Mouse (Mus musculus): ENCODE results near the gene H2-DMb1. TPM values are rescaled to one million over a fixed set of nuclear protein-coding genes. Genes with fewer than 3 reads are reported as not detected.

The H2-DMb1 gene
- polyA plus RNA-seq, 2 experiments, result 0.79 to 1.2 TPM

DNA sequence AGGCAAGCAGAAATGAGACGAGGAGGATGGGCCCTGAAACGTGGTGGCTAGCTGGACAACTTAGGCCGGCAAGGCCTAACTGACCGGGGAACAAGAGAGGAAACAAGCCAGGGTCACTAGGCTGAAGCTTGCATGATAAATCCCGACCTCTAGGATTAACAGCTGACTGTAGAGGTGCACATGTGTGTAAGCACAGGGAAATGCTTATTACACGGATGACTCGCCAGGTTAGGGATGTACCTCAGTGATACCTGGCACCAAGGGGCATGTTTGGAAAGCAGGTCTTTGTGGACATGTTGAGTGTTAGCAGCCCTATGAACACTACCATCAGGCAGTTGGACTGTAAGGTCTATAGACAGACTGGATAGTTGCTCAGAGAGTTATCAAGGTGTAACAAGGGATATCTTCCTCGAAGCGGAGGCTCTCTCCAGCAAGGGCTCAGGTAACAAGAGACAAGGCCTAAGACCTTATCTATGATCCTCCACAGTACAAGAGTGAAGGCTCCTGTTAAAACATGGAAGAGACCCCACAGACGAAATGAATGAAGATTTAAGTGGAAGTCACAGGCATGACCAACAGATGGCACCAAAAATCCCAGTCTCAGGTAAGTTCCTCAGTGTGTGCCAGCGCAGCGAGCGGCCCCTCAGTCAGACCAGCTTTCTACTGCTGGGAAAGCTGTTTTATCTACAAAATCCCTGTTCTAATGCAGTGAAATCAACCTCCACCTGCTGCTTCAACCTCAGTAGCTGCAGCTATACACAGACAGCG is 43.6 kb upstream of the H2-DMb1 start:
- Histone ChIP-seq H3K36me3 (replicated peaks; ENCODE audit: control insufficient read depth, insufficient read depth, low read depth) (peaks cover 40% of the 10 kb centered on the region), H3K4me1 (replicated peaks; ENCODE audit: control insufficient read depth in 2 of 2, insufficient read depth in 2 of 2, low read length in 1 of 2) (no peaks in the 10 kb centered on the region), H3K4me2 (ENCODE audit: low read depth) (no peak overlapping the region), H3K9ac (replicated peaks) (no peak overlapping the region), H3K4me3 (ENCODE audit: insufficient read depth in 1 of 2, low read depth in 2 of 2, low read length in 2 of 2) (no peak overlapping the region), H3K9me3 (ENCODE audit: control insufficient read depth, low read length) (no peaks in the 10 kb centered on the region), H3K27me3 (ENCODE audit: control insufficient read depth, insufficient read depth, low read length) (no peaks in the 10 kb centered on the region), H3K27ac (no peak overlapping the region)
- WGBS (ENCODE audit: insufficient replicate concordance), result 73% methylated on average over 14 of the region's 14 CpGs
- DNase-seq (ENCODE audit: low read depth in 3 of 3, low spot score in 3 of 3) (no peak), ATAC-seq (ENCODE audit: insufficient read depth) (no peak)
- TF ChIP-seq CTCF (IDR thresholded peaks at IDR 0.05; ENCODE audit: low read depth) (peak; percentile 41; the same call in 1 of the 2 replicates), EP300 (IDR thresholded peaks at IDR 0.05; ENCODE audit: low read depth) (no peak)

DNA sequence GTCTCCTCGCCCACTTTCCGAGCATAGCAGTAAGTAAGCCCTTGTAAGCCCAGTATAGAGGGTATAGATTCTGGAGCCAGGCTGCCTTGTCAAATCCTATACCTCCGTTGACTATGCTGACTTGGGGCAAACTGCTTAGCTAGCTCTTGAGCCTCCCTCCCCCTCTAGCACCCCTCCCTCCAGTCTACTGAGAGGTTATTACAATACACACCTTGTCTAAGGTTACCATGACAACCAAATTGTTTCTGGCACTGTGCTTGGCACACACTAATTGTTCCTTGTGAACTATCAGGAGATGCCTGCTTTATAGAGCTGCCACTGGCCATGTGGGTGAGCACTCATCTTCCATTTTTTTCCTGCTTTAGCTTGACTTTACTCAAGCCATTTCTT is 43.1 kb upstream of the H2-DMb1 start:
- 61% methylated on average over 3 of the region's 3 CpGs for WGBS (ENCODE audit: insufficient replicate concordance)
- Histone ChIP-seq H3K4me1 (replicated peaks; ENCODE audit: control insufficient read depth in 2 of 2, insufficient read depth in 2 of 2, low read length in 1 of 2) (no peaks in the 10 kb centered on the region), H3K27me3 (ENCODE audit: control insufficient read depth, insufficient read depth, low read length) (no peaks in the 10 kb centered on the region), H3K9me3 (ENCODE audit: control insufficient read depth, low read length) (no peaks in the 10 kb centered on the region), H3K4me2 (ENCODE audit: low read depth) (no peak overlapping the region), H3K9ac (replicated peaks) (no peak overlapping the region), H3K27ac (no peak overlapping the region), H3K4me3 (ENCODE audit: insufficient read depth in 1 of 2, low read depth in 2 of 2, low read length in 2 of 2) (no peak overlapping the region), H3K36me3 (replicated peaks; ENCODE audit: control insufficient read depth, insufficient read depth, low read depth) (peaks cover 46% of the 10 kb centered on the region)
- DNase-seq (ENCODE audit: low read depth in 3 of 3, low spot score in 3 of 3), result no peak
- TF ChIP-seq EP300 (IDR thresholded peaks at IDR 0.05; ENCODE audit: low read depth), result no peak
- no peak for TF ChIP-seq CTCF (IDR thresholded peaks at IDR 0.05; ENCODE audit: low read depth)
- ATAC-seq (ENCODE audit: insufficient read depth), result 0 out of 2 replicates have a peak, but pooled peaks have one; percentile 14

DNA sequence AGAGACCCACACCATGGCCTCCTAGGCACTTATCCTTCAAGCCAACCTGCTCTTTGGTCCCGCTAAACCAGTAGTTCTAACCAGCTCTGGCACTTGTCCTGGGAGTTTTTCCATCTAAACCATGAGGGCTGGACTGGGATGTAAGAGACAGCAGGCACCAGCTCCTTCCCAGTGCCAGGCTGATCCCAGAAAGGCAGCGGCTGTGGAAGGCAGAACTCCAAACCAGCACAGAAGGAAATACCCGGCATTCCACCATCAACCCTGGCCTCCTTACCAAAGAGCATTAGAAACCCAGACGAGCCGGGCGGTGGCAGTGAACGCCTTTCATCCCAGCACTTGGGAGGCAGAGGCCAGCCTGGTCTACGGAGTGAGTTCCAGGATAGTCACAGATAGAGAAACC is 42.6 kb upstream of the H2-DMb1 start:
- no peaks in the 10 kb centered on the region for H3K27me3 ChIP-seq (ENCODE audit: control insufficient read depth, insufficient read depth, low read length)
- no peak overlapping the region for H3K27ac ChIP-seq
- ATAC-seq (ENCODE audit: insufficient read depth), result no peak
- DNase-seq (ENCODE audit: low read depth in 3 of 3, low spot score in 3 of 3), result no peak
- no peak for TF ChIP-seq EP300 (IDR thresholded peaks at IDR 0.05; ENCODE audit: low read depth)
- no peak for TF ChIP-seq CTCF (IDR thresholded peaks at IDR 0.05; ENCODE audit: low read depth)
- H3K4me1 ChIP-seq (replicated peaks; ENCODE audit: control insufficient read depth in 2 of 2, insufficient read depth in 2 of 2, low read length in 1 of 2), result no peaks in the 10 kb centered on the region
- peaks cover 51% of the 10 kb centered on the region for H3K36me3 ChIP-seq (replicated peaks; ENCODE audit: control insufficient read depth, insufficient read depth, low read depth)
- 75% methylated on average over 8 of the region's 8 CpGs for WGBS (ENCODE audit: insufficient replicate concordance)
- no peaks in the 10 kb centered on the region for H3K9me3 ChIP-seq (ENCODE audit: control insufficient read depth, low read length)
- no peak overlapping the region for H3K4me3 ChIP-seq (ENCODE audit: insufficient read depth in 1 of 2, low read depth in 2 of 2, low read length in 2 of 2)
- H3K4me2 ChIP-seq (ENCODE audit: low read depth), result no peak overlapping the region
- H3K9ac ChIP-seq (replicated peaks), result no peak overlapping the region

DNA sequence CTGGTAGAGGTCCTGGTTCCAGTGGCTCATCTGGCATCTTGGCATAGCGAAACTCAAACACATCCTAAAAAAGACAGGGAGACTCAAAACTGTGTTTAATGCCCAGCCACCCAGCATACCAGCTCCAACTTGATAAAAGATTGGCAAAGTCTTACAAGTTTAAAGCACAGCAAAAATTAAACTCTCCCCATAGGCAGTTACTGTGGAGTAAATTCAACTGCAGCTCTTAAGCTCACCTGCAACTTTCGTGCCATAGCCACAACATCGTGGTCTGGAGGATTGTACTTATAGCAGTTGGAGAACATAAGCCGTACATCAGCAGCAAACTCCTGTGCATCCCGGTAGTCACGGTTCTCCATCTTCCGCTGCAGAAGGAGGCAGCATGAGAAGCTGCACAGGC is 38.8 kb upstream of the H2-DMb1 start:
- Histone ChIP-seq H3K36me3 (replicated peaks; ENCODE audit: control insufficient read depth, insufficient read depth, low read depth) (peaks cover 86% of the 10 kb centered on the region), H3K9ac (replicated peaks) (no peak overlapping the region), H3K9me3 (ENCODE audit: control insufficient read depth, low read length) (no peaks in the 10 kb centered on the region), H3K27me3 (ENCODE audit: control insufficient read depth, insufficient read depth, low read length) (no peaks in the 10 kb centered on the region), H3K4me3 (ENCODE audit: insufficient read depth in 1 of 2, low read depth in 2 of 2, low read length in 2 of 2) (no peak overlapping the region), H3K4me2 (ENCODE audit: low read depth) (no peak overlapping the region), H3K4me1 (replicated peaks; ENCODE audit: control insufficient read depth in 2 of 2, insufficient read depth in 2 of 2, low read length in 1 of 2) (peaks cover 9 to 11% of the 10 kb centered on the region in 2 experiments), H3K27ac (no peak overlapping the region)
- TF ChIP-seq EP300 (IDR thresholded peaks at IDR 0.05; ENCODE audit: low read depth), result no peak
- TF ChIP-seq CTCF (IDR thresholded peaks at IDR 0.05; ENCODE audit: low read depth), result no peak
- no peak for ATAC-seq (ENCODE audit: insufficient read depth)
- 93% methylated on average over 7 of the region's 7 CpGs for WGBS (ENCODE audit: insufficient replicate concordance)
- DNase-seq (ENCODE audit: low read depth in 3 of 3, low spot score in 3 of 3), result no peak

DNA sequence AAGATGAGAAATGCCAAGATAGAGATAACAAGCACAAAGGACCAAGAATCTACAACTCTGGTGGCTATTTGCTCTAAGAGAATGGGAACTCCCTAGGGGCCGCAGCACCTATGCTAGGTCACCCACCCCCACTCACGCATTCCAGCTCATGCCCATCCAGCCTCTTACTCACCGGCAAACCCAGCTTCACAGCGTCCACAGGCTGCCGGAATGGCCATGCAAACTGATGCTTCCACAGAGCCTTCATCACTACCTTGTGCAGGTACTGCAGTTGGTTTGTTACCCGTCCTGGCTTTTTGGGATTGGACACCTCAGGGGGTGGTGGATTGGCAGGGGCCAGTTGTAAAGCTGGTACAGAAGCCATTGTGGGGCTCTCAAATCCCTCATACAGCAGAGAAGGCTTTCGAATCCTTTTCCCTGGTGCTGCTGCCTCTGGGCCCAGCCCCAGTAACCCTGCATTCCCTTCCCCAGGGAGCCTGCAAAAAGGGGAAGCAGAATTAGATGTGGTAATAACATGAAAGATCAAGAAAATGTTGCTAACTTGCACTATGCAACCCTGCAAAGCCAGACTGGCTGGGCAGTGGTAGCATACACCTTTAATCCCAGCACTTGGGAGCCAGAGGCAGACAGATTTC is 36.0 kb upstream of the H2-DMb1 start:
- peak overlapping the region; percentile 97 for H3K4me2 ChIP-seq (ENCODE audit: low read depth)
- DNase-seq (ENCODE audit: low read depth in 3 of 3, low spot score in 3 of 3) (no peak), ATAC-seq (ENCODE audit: insufficient read depth) (no peak)
- H3K27me3 ChIP-seq (ENCODE audit: control insufficient read depth, insufficient read depth, low read length), result no peaks in the 10 kb centered on the region
- peaks cover 69% of the 10 kb centered on the region for H3K36me3 ChIP-seq (replicated peaks; ENCODE audit: control insufficient read depth, insufficient read depth, low read depth)
- TF ChIP-seq CTCF (IDR thresholded peaks at IDR 0.05; ENCODE audit: low read depth) (no peak), EP300 (IDR thresholded peaks at IDR 0.05; ENCODE audit: low read depth) (no peak)
- peak overlapping the region; percentile 92 for H3K9ac ChIP-seq (replicated peaks)
- peaks cover 9 to 14% of the 10 kb centered on the region in 2 experiments for H3K4me1 ChIP-seq (replicated peaks; ENCODE audit: control insufficient read depth in 2 of 2, insufficient read depth in 2 of 2, low read length in 1 of 2)
- WGBS (ENCODE audit: insufficient replicate concordance), result 50% methylated on average over 7 of the region's 7 CpGs
- no peaks in the 10 kb centered on the region for H3K9me3 ChIP-seq (ENCODE audit: control insufficient read depth, low read length)
- no peak overlapping the region for H3K27ac ChIP-seq
- H3K4me3 ChIP-seq (ENCODE audit: insufficient read depth in 1 of 2, low read depth in 2 of 2, low read length in 2 of 2), result peak overlapping the region; percentile 88 to 97

Measured in liver, embryonic 14.5 days (tissue).